Comparison of ENCODE assay signal across 9 mouse cellular contexts in genomic region chr6:24627586-24628030, GRCm38 (mm10). TPM values are rescaled to one million over a fixed set of nuclear protein-coding genes. Genes with fewer than 3 reads are reported as not detected.
DNase-seq lines count a peak whose midpoint lies in the region; ATAC-seq lines count a peak whose summit lies in the region.
"Had no signal": no experiment of that assay in that cellular context is flagged by ENCODE, and none has a peak within 500 bp of the region (broad histone marks: within the 10 kb centered on the region; RNA-seq: fewer than 3 reads in every experiment).

No protein-coding gene starts in this region.

- no peak overlapping the region for H3K27ac ChIP-seq in embryonic facial prominence, embryonic 13.5 days
- no peak overlapping the region for H3K27ac ChIP-seq in hindbrain, embryonic 14.5 days

- H3K4me1 ChIP-seq in embryonic facial prominence, embryonic 13.5 days = no peaks in the 10 kb centered on the region
- H3K4me1 ChIP-seq in hindbrain, embryonic 14.5 days (replicated peaks; ENCODE audit: control insufficient read depth, insufficient read depth, low read length) = no peaks in the 10 kb centered on the region

- intact Hi-C loops in heart, postnatal 25 days (cut with DNase I) = loop anchor here (1.0 to 5.0 kb wide), 3 partner anchors 35 to 97 kb away; no protein-coding TSS in a partner anchor

- H3K36me3 ChIP-seq in embryonic facial prominence, embryonic 13.5 days = peaks cover 15% of the 10 kb centered on the region; the same call in 1 of the 2 replicates
- H3K36me3 ChIP-seq in hindbrain, embryonic 14.5 days (replicated peaks; ENCODE audit: control insufficient read depth, insufficient read depth) = peaks cover 24% of the 10 kb centered on the region

- DNase-seq in heart, adult 11 months = peak; percentile 81
- no peak for DNase-seq in heart, postnatal 25 days (ENCODE audit: low spot score)
- DNase-seq in adrenal gland, postnatal 36 days = peak; percentile 23 to 48
- peak; percentile 85 for DNase-seq in hindbrain, embryonic 14.5 days (ENCODE audit: low spot score)
- peak; percentile 35 to 75 for DNase-seq in layer of hippocampus, postnatal 14 days (ENCODE audit: low spot score in 2 of 2)
- DNase-seq in mesoderm, embryonic 11.5 days (ENCODE audit: low read depth, low spot score) = peak; percentile 76
- DNase-seq in spleen, postnatal 36 days (ENCODE audit: low spot score in 2 of 2) = peak; percentile 6 to 29

- no peaks in the 10 kb centered on the region for H3K9me3 ChIP-seq in embryonic facial prominence, embryonic 13.5 days
- H3K9me3 ChIP-seq in hindbrain, embryonic 14.5 days (ENCODE audit: control insufficient read depth, low read length) = no peaks in the 10 kb centered on the region
- H3K9me3 ChIP-seq: megakaryocyte, embryonic 14.5 days had no signal

- no peak overlapping the region for H3K4me2 ChIP-seq in embryonic facial prominence, embryonic 13.5 days
- H3K4me2 ChIP-seq in hindbrain, embryonic 14.5 days (replicated peaks) = no peak overlapping the region

- WGBS in embryonic facial prominence, embryonic 13.5 days = 68% methylated on average over 5 of the region's 5 CpGs
- WGBS in hindbrain, embryonic 14.5 days = 71% methylated on average over 5 of the region's 5 CpGs

- H3K9ac ChIP-seq in embryonic facial prominence, embryonic 13.5 days = no peak overlapping the region
- no peak overlapping the region for H3K9ac ChIP-seq in hindbrain, embryonic 14.5 days

- H3K4me3 ChIP-seq in embryonic facial prominence, embryonic 13.5 days = no peak overlapping the region
- no peak overlapping the region for H3K4me3 ChIP-seq in hindbrain, embryonic 14.5 days (replicated peaks; ENCODE audit: low read length)
- H3K4me3 ChIP-seq: megakaryocyte, embryonic 14.5 days had no signal

- ATAC-seq in embryonic facial prominence, embryonic 13.5 days (ENCODE audit: insufficient number of reproducible peaks, insufficient read depth, low FRiP score, low TSS enrichment, low read depth) = 0 out of 2 replicates have a peak, but pooled peaks have one; percentile 15
- peak; percentile 65; the same call in 1 of the 2 replicates for ATAC-seq in hindbrain, embryonic 14.5 days (ENCODE audit: low FRiP score)

- no peaks in the 10 kb centered on the region for H3K27me3 ChIP-seq in embryonic facial prominence, embryonic 13.5 days
- H3K27me3 ChIP-seq in hindbrain, embryonic 14.5 days (ENCODE audit: control insufficient read depth, insufficient read depth, low read length) = no peaks in the 10 kb centered on the region
- H3K27me3 ChIP-seq: megakaryocyte, embryonic 14.5 days had no signal

RNA-seq across cellular contexts. Expression of gene Lmod2, which starts 30.0 kb away (rescaled TPM):
- 100 to 1,000 TPM; 681 to 701 TPM for total RNA-seq in heart, postnatal 25 days (2021)
- total RNA-seq in adrenal gland, postnatal 36 days (2021) = under 1 TPM in 1 of 2 experiments, not detected in 1; 0.26 TPM
- polyA plus RNA-seq in embryonic facial prominence, embryonic 13.5 days (2015; fragmentation: Nextera tagmentation; extraction: Ambion mirVana) = 0.10 and 0.30 TPM in 2 replicates
- not detected in 2 replicates for polyA plus RNA-seq in hindbrain, embryonic 14.5 days (2014; fragmentation: Nextera tagmentation; extraction: Ambion mirVana)
- not detected for total RNA-seq in layer of hippocampus, postnatal 14 days (2021)

RNA-seq across cellular contexts. Expression of gene Wasl, which starts 37.2 kb away (rescaled TPM):
- total RNA-seq in heart, postnatal 25 days (2021) = 10 to 100 TPM; 25.5 to 35.8 TPM
- total RNA-seq in adrenal gland, postnatal 36 days (2021) = 10 to 100 TPM; 57.7 to 70.4 TPM
- polyA plus RNA-seq in embryonic facial prominence, embryonic 13.5 days (2015; fragmentation: Nextera tagmentation; extraction: Ambion mirVana) = 66.1 and 79.8 TPM in 2 replicates
- polyA plus RNA-seq in hindbrain, embryonic 14.5 days (2014; fragmentation: Nextera tagmentation; extraction: Ambion mirVana) = 47.0 and 48.4 TPM in 2 replicates
- 100 to 1,000 TPM; 102 to 112 TPM for total RNA-seq in layer of hippocampus, postnatal 14 days (2021)

Comparison
In these comparisons a context has a peak if more than half of its experiments do, and no peak if none do; other contexts are left out.
1. RNA of gene Lmod2, which starts 30.0 kb away (total RNA-seq): 681 to 701 TPM in heart, postnatal 25 days; 0.26 TPM in adrenal gland, postnatal 36 days and not detected in layer of hippocampus, postnatal 14 days; every median in the first group is over 100 times any median in the second.